Mouse (Mus musculus) bone marrow, adult 2 months (tissue): Measurements from ENCODE around the gene Clpp.

Source experiments
- CTCF ChIP-seq: fragments of 200-500 bp; IDR thresholded peaks from 2 replicates; pipeline ENCODE4 v1.5.1; 2011; ENCODE audit warnings: low read length, control low read depth; ENCODE audit not compliant: control insufficient read depth, insufficient read depth
- POLR2A ChIP-seq: fragments of 200-500 bp; IDR thresholded peaks from 2 replicates; pipeline ENCODE4 v1.6.1; 2011; ENCODE audit warnings: low read depth, mild to moderate bottlenecking, control low read depth, low read length, borderline replicate concordance; ENCODE audit not compliant: control insufficient read depth

GRCm38 (mm10) chr17:56999414-56999813 lies 9.3 kb downstream of the Clpp start:
- TF ChIP-seq POLR2A (no peak), CTCF (no peak)
